Comparison of ENCODE assay signal across 28 mouse cellular contexts in genomic region chr15:83977108-83977507, GRCm38 (mm10).
DNase-seq lines count a peak whose midpoint lies in the region; ATAC-seq and TF ChIP-seq lines count a peak whose summit lies in the region.
"Had no signal": no experiment of that assay in that cellular context is flagged by ENCODE, and none has a peak within 500 bp of the region (broad histone marks: within the 10 kb centered on the region; RNA-seq: fewer than 3 reads in every experiment).

No protein-coding gene starts in this region.

- H3K9ac ChIP-seq in limb, embryonic 11.5 days (ENCODE audit: low read length): no peak overlapping the region
- no peak overlapping the region for H3K9ac ChIP-seq in CH12.LX (ENCODE audit: insufficient read depth, low read depth)
- no peak overlapping the region for H3K9ac ChIP-seq in limb, embryonic 12.5 days (replicated peaks)
- H3K9ac ChIP-seq: embryonic facial prominence, embryonic 12.5 days; forebrain, embryonic 15.5 days; heart, embryonic 12.5 days; hindbrain, embryonic 13.5 days; liver, embryonic 12.5 days; liver, postnatal 0 days; midbrain, embryonic 12.5 days; neural tube, embryonic 13.5 days had no signal

- H3K36me3 ChIP-seq in limb, embryonic 11.5 days (ENCODE audit: control insufficient read depth, insufficient read depth, low read length): no peaks in the 10 kb centered on the region
- no peaks in the 10 kb centered on the region for H3K36me3 ChIP-seq in limb, embryonic 10.5 days
- H3K36me3 ChIP-seq in CH12.LX (replicated peaks in 1 of 2; ENCODE audit: control insufficient read depth in 1 of 2, insufficient read depth in 1 of 2, low read length in 1 of 2): no peaks in the 10 kb centered on the region
- no peaks in the 10 kb centered on the region for H3K36me3 ChIP-seq in limb, embryonic 12.5 days
- H3K36me3 ChIP-seq: embryonic facial prominence, embryonic 12.5 days; forebrain, embryonic 10.5 days; forebrain, embryonic 15.5 days; heart, embryonic 12.5 days; hindbrain, embryonic 13.5 days; liver, embryonic 12.5 days; midbrain, embryonic 12.5 days; neural tube, embryonic 13.5 days had no signal

- peak; percentile 15 for DNase-seq in embryo, embryonic 10 days (ENCODE audit: low spot score)
- DNase-seq in embryo, embryonic 9.5 days (ENCODE audit: extremely low spot score): no peak
- DNase-seq in limb, embryonic 11.5 days (ENCODE audit: low spot score): peak; percentile 49
- DNase-seq in limb, embryonic 10.5 days (ENCODE audit: low spot score): no peak
- DNase-seq in CH12.LX (ENCODE audit: extremely low read depth): no peak
- DNase-seq in cerebellum, postnatal 10 days: no peak
- DNase-seq: adrenal gland, postnatal 25 days; cerebellum, adult 11-12 months; cerebellum, adult 9-11 months; gastrocnemius, adult 2 months; gastrocnemius, postnatal 36 days; heart, adult 18-20 months; heart, postnatal 4 days; liver, postnatal 0 days; thymus, postnatal 4 days had no signal

- no peak for TF ChIP-seq EP300 in CH12.LX (IDR thresholded peaks at IDR 0.05; ENCODE audit: low read length)

- no peaks in the 10 kb centered on the region for H3K79me2 ChIP-seq in CH12.LX (replicated peaks; ENCODE audit: control insufficient read depth, extremely low read depth, insufficient read depth, poor library complexity, severe bottlenecking)

- TF ChIP-seq POLR2A in CH12.LX (IDR thresholded peaks at IDR 0.05; ENCODE audit: low read depth, low read length): no peak

- in situ Hi-C loops in CH12.LX (cut with MboI; ENCODE audit: low pct_ligation_motif_present, low pct_unique_long_range_greater_than_20kb, low sequenced_read_pairs): no loop called here

- no peak overlapping the region for H3K27ac ChIP-seq in limb, embryonic 11.5 days (replicated peaks; ENCODE audit: low read depth, low read length)
- H3K27ac ChIP-seq in limb, embryonic 10.5 days: no peak overlapping the region
- H3K27ac ChIP-seq in CH12.LX (ENCODE audit: insufficient read depth, low read depth): no peak overlapping the region
- no peak overlapping the region for H3K27ac ChIP-seq in limb, embryonic 12.5 days
- H3K27ac ChIP-seq: embryonic facial prominence, embryonic 12.5 days; forebrain, embryonic 10.5 days; forebrain, embryonic 15.5 days; gastrocnemius, adult 2 months; hindbrain, embryonic 13.5 days; liver, embryonic 12.5 days; midbrain, embryonic 12.5 days; neural tube, embryonic 13.5 days had no signal

- H3K9me3 ChIP-seq in limb, embryonic 11.5 days (ENCODE audit: control insufficient read depth, low read length): no peaks in the 10 kb centered on the region
- H3K9me3 ChIP-seq in limb, embryonic 10.5 days (replicated peaks): no peaks in the 10 kb centered on the region
- H3K9me3 ChIP-seq in CH12.LX (replicated peaks; ENCODE audit: low read length): no peaks in the 10 kb centered on the region
- H3K9me3 ChIP-seq in limb, embryonic 12.5 days: no peaks in the 10 kb centered on the region
- H3K9me3 ChIP-seq: embryonic facial prominence, embryonic 12.5 days; forebrain, embryonic 10.5 days; forebrain, embryonic 15.5 days; heart, embryonic 12.5 days; hindbrain, embryonic 13.5 days; liver, embryonic 12.5 days; megakaryocyte, embryonic 14.5 days; midbrain, embryonic 12.5 days; neural tube, embryonic 13.5 days had no signal

- no peak overlapping the region for H3K4me2 ChIP-seq in limb, embryonic 11.5 days (ENCODE audit: low read depth, severe bottlenecking)
- 0 out of 2 replicates have a peak overlapping the region, but pooled peaks have one; percentile 18 for H3K4me2 ChIP-seq in CH12.LX (ENCODE audit: insufficient read depth, low read depth, poor library complexity, severe bottlenecking)
- peak overlapping the region; percentile 19; the same call in 1 of the 2 replicates for H3K4me2 ChIP-seq in limb, embryonic 12.5 days
- H3K4me2 ChIP-seq: embryonic facial prominence, embryonic 12.5 days; forebrain, embryonic 15.5 days; heart, embryonic 12.5 days; hindbrain, embryonic 13.5 days; liver, embryonic 12.5 days; midbrain, embryonic 12.5 days; neural tube, embryonic 13.5 days had no signal

- H3K4me3 ChIP-seq in limb, embryonic 11.5 days (ENCODE audit: low read depth, low read length): no peak overlapping the region
- H3K4me3 ChIP-seq in limb, embryonic 10.5 days: no peak overlapping the region
- no peak overlapping the region for H3K4me3 ChIP-seq in CH12.LX (replicated peaks in 1 of 3; ENCODE audit: low read depth in 2 of 3, low read length in 2 of 3, poor library complexity in 1 of 3)
- no peak overlapping the region for H3K4me3 ChIP-seq in limb, embryonic 12.5 days (replicated peaks)
- H3K4me3 ChIP-seq: embryonic facial prominence, embryonic 12.5 days; forebrain, embryonic 10.5 days; forebrain, embryonic 15.5 days; gastrocnemius, adult 2 months; heart, embryonic 12.5 days; hindbrain, embryonic 13.5 days; liver, embryonic 12.5 days; megakaryocyte, embryonic 14.5 days; midbrain, embryonic 12.5 days; neural tube, embryonic 13.5 days had no signal

- WGBS in limb, embryonic 11.5 days: 2% methylated on average over 5 of the region's 5 CpGs
- WGBS in limb, embryonic 10.5 days: 8% methylated on average over 5 of the region's 5 CpGs
- 4% methylated on average over 5 of the region's 5 CpGs for WGBS in limb, embryonic 12.5 days

- no peak for TF ChIP-seq RAD21 in CH12.LX (IDR thresholded peaks at IDR 0.05; ENCODE audit: low read depth, low read length)

- H3K27me3 ChIP-seq in limb, embryonic 11.5 days (ENCODE audit: control insufficient read depth, insufficient read depth, low read length): peaks cover 12% of the 10 kb centered on the region
- H3K27me3 ChIP-seq in limb, embryonic 10.5 days (ENCODE audit: low read depth, poor library complexity, severe bottlenecking): peaks cover 89% of the 10 kb centered on the region
- H3K27me3 ChIP-seq in CH12.LX (replicated peaks): peaks cover 84% of the 10 kb centered on the region
- H3K27me3 ChIP-seq in limb, embryonic 12.5 days: peaks cover 79% of the 10 kb centered on the region
- H3K27me3 ChIP-seq: embryonic facial prominence, embryonic 12.5 days; forebrain, embryonic 15.5 days; hindbrain, embryonic 13.5 days; liver, embryonic 12.5 days; midbrain, embryonic 12.5 days; neural tube, embryonic 13.5 days had no signal

- TF ChIP-seq CTCF in CH12.LX (conservative IDR thresholded peaks at IDR 0.05 in 1 of 2, IDR thresholded peaks at IDR 0.05 in 1 of 2; ENCODE audit: low read depth in 2 of 2, low read length in 2 of 2): no peak

- dilution Hi-C loops in CH12.LX (cut with MboI; ENCODE audit: extremely low pct_ligation_motif_present, extremely low pct_unique_long_range_greater_than_20kb, low sequenced_read_pairs): no loop called here

- no peak for ATAC-seq in limb, embryonic 11.5 days (ENCODE audit: insufficient number of reproducible peaks, low FRiP score, low TSS enrichment, low read depth)
- ATAC-seq in limb, embryonic 12.5 days (ENCODE audit: insufficient number of reproducible peaks, insufficient read depth, low FRiP score, low TSS enrichment, low read depth): no peak
- ATAC-seq in erythroid progenitor cell, adult 5-6 weeks (replicated peaks; ENCODE audit: low FRiP score, poor library complexity, severe bottlenecking): no peak
- ATAC-seq: forebrain, embryonic 15.5 days; intestine, postnatal 0 days; liver, embryonic 12.5 days; liver, postnatal 0 days; Patski had no signal

- H3K4me1 ChIP-seq in limb, embryonic 11.5 days (ENCODE audit: control insufficient read depth, insufficient read depth, low read length): peaks cover 7% of the 10 kb centered on the region; the same call in 1 of the 2 replicates
- H3K4me1 ChIP-seq in limb, embryonic 10.5 days: peaks cover 10% of the 10 kb centered on the region
- H3K4me1 ChIP-seq in CH12.LX (ENCODE audit: control insufficient read depth in 1 of 2, insufficient read depth in 2 of 2): no peaks in the 10 kb centered on the region
- peaks cover 8% of the 10 kb centered on the region for H3K4me1 ChIP-seq in limb, embryonic 12.5 days (replicated peaks)
- H3K4me1 ChIP-seq: embryonic facial prominence, embryonic 12.5 days; hindbrain, embryonic 13.5 days; liver, embryonic 12.5 days; megakaryocyte, embryonic 14.5 days had no signal

TF ChIP-seq in CH12.LX, 34 proteins besides CTCF, POLR2A, EP300 and RAD21:
- TF ChIP-seq ZC3H11A (IDR thresholded peaks at IDR 0.05; ENCODE audit: low read depth, low read length) (no peak), ZMIZ1 (IDR thresholded peaks at IDR 0.05; ENCODE audit: low read depth, low read length) (no peak), MYC (IDR thresholded peaks at IDR 0.05; ENCODE audit: low read depth, low read length) (no peak), USF1 (IDR thresholded peaks at IDR 0.05; ENCODE audit: low read depth, low read length) (no peak), UBTF (IDR thresholded peaks at IDR 0.05; ENCODE audit: low read depth, low read length) (no peak), MAZ (IDR thresholded peaks at IDR 0.05; ENCODE audit: low read depth, low read length) (no peak), CHD2 (IDR thresholded peaks at IDR 0.05; ENCODE audit: low read length) (no peak), NELFE (IDR thresholded peaks at IDR 0.05; ENCODE audit: low read depth, low read length) (no peak), SIN3A (IDR thresholded peaks at IDR 0.05; ENCODE audit: low read length) (no peak), BHLHE40 (IDR thresholded peaks at IDR 0.05; ENCODE audit: low read depth, low read length) (no peak), CHD1 (IDR thresholded peaks at IDR 0.05; ENCODE audit: low read depth, low read length) (no peak), HCFC1 (IDR thresholded peaks at IDR 0.05; ENCODE audit: low read depth, low read length) (no peak), NRF1 (IDR thresholded peaks at IDR 0.05; ENCODE audit: low read depth, low read length) (no peak), IRF4 (IDR thresholded peaks at IDR 0.05; ENCODE audit: low read depth, low read length) (no peak), USF2 (conservative IDR thresholded peaks at IDR 0.05; ENCODE audit: low read depth, low read length) (no peak), RCOR1 (conservative IDR thresholded peaks at IDR 0.05; ENCODE audit: low read depth, low read length) (no peak), MEF2A (IDR thresholded peaks at IDR 0.05; ENCODE audit: borderline replicate concordance, low read depth, low read length) (no peak), JUN (IDR thresholded peaks at IDR 0.05; ENCODE audit: insufficient read depth, low read depth, low read length) (no peak), MAFK (IDR thresholded peaks at IDR 0.05; ENCODE audit: insufficient replicate concordance, low read length) (no peak)

Comparison
In these comparisons a context has a peak if more than half of its experiments do, and no peak if none do; other contexts are left out.
1. DNase-seq: peak in embryo, embryonic 10 days (single experiment) and limb, embryonic 11.5 days (single experiment); none in embryo, embryonic 9.5 days (single experiment), limb, embryonic 10.5 days (single experiment), CH12.LX (single experiment) and cerebellum, postnatal 10 days (0 of 2).